Mouse (Mus musculus) CD8-positive naive resting alpha-beta T cell, adult 2 months (primary cell): ENCODE data around the gene 1600012H06Rik.
"Not testable (repeated sequence)": the region's sequence is repeated elsewhere in the genome, so short reads cannot be mapped to it uniquely, and the experiment has no call there.

Experiments used
- DNase-seq, 2 experiments: peaks; one replicate each; pipeline ENCODE4 v3.0.0; 2022; ENCODE audit warnings: low read depth in 2 of 2, low spot score in 2 of 2

The 1600012H06Rik gene

DNA sequence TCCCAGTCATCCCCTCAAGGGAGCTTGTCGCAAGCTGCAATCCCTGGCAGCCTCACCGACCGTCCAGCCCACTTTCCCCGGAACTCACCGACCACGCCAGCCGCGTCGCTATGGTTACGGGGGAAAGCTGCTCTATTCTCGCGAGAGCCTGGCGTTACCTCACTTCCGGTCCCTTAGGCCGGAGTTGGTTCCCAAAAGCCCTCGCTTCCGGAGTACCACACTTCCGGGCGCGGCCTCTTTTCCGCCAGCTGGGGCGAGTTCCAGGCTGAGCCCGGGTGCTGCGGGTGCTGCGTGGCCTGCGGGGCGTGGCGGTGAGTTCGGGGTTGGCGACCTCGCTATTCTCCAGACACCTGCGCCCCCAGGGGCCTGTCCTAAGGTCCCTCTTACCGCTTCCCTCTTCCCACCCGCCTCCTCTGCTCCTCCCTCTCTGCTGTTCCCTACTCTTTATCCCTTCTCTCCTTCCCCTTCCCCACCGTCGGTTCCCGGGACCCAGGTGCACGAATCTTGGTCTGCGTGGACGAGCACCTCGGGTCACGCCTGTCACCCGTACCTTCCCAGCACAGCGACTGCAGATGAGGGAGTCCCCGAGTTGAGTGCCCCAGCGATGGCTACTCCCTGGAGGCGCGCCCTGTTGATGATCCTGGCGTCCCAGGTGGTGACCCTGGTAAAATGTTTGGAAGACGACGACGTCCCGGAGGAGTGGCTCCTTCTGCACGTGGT is at the start of gene 1600012H06Rik, which contains the start of gene Wdr27:
Gene 1600012H06Rik, plus strand, starts transcription at position 176 of the 720 bp plus-strand sequence.
Gene Wdr27, minus strand, starts transcription at position 150 of the 720 bp plus-strand sequence.
- peak; percentile 97 for DNase-seq

DNA sequence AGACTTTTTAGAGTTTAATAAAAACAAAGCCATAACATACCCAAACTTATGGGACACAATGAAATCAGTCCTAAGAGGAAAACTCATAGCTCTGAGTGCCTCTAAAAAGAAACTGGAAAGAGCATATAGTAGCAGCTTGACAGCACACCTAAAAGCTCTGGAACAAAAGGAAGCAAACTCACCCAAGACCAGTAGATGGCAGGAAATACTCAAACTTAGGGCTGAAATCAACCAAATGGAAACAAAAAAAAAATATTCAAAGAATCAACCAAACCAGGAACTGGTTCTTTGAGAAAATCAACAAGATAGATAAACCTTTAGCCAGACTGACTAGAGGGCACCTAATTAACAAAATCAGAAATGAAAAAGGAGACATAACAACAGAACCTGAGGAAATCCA is 47.9 kb upstream of the 1600012H06Rik start:
- DNase-seq = not testable (repeated sequence)

DNA sequence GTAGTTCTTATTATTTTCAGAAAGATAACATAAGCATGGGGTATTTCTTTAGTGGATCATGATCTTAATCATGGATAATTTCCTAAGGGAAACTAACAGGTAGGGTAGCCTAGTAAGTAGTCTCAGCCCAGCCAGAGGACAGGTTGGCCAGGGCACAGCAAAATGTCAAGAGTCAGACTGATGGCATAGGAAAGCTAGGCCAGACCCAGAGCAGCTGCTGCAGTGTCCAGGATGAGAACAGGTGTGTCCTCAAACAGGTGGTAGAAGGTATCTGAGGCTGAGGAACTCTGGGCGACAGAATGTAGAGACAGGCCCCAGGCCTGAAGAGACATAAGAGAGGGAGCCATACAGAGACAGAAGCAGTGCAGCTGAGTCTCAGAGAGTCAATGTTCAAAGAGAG is 44.0 kb upstream of the 1600012H06Rik start:
- DNase-seq = no peak

DNA sequence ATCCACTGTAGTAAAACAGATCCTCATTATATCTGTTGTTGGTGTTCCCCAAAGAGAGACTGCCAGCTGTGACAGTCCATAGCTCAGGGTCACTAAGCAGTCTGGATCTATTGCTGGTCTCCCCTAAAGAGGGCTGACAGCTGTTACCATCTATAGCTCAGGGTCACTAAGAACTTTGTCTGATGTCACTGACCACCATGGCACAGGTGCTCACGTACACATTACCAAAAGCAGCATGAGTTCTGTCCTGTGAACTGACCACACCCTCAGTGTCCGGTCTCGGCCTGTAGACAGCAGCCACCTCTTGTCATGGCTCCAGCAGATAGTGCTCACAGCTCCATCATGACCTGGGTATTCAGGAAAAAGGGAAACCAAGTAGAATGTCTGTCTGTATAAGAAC is 39.8 kb upstream of the 1600012H06Rik start:
- no peak for DNase-seq

DNA sequence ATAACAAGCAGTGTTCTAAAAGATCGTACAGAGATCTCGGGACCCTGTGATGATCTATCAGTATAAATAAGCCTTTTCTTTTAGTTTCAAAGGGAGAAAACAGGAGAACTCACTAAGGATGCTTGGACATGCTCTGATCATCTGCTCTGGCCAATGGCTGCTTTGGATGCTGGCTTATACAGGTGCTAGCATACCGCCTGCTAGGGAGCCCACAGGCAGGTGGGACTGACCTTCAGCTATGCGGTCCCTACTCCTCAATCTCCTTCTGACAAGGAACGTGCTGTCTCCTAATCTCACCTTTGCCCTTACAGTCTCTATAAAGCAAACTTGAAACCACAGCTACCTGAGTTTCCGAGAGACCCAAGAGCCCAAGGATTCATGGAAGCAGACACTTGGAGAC is 38.8 kb upstream of the 1600012H06Rik start:
- DNase-seq = no peak

DNA sequence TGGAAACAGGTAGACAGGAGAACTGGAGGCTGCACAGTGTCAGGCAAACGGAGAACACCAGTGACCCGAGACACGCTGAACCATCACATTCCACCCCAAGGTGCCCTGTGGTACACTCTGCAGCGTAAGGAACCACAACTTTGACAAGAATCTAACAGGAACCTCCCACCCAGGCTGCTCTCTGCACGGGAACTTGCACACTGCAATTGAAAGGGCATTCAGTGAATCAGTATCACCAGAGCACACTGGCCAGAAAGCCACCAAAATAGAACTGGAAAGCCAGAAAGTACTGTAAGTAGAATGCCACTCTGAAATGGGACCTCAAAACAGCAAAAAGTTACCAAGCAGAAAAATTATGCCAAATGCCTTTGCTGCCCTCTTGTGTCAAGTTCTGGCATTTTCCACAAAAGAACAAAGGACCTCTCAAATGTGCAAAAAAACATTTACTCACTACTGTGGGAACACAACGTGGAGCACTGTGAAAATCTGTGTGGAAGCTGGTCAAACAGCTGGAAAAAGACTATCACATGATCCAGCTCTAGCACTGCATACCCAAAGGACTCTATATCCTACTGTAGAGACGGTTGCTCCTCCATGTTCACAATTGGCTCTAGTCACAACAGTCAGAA is 38.2 kb upstream of the 1600012H06Rik start:
- DNase-seq = peak; percentile 53 to 69

DNA sequence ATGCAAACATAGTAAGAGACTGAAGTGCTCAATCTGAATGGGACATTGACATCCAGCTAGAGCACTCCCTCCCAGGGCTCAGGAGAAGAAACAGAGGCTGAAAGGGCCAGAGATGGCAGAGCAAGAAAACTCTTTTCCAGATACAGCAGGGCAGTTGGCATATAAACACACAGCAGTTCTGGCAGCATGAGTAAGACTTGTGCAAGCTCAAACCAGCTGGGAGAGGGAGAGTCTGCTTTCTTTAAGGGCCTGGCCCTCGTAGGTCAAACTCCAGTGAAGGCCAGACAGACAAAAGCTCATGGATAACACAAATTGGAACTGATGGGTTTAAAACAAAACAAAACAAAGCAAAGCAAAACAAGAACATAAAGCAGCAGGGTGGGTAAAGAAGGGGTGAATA is 36.4 kb upstream of the 1600012H06Rik start:
- no peak for DNase-seq

DNA sequence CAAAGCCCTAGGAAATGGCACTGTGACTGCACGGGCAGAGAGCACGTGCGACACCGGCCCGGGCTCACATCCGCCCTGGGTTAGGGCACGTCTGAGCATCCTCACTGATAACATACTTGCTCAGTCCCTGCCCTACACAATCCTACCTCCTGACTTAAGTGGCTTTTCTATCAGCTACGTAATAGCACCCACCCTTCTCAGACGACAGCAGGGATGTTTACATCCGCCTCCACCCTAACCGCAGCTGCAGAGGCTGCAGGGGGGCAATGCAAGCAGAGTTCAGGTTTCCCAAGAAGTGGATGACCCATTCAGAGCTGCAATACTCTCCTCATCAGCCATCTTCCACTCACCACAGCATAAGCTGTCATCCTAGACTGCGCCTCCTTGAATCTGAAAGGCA is 35.8 kb upstream of the 1600012H06Rik start:
- peak; percentile 4 to 16 for DNase-seq

DNA sequence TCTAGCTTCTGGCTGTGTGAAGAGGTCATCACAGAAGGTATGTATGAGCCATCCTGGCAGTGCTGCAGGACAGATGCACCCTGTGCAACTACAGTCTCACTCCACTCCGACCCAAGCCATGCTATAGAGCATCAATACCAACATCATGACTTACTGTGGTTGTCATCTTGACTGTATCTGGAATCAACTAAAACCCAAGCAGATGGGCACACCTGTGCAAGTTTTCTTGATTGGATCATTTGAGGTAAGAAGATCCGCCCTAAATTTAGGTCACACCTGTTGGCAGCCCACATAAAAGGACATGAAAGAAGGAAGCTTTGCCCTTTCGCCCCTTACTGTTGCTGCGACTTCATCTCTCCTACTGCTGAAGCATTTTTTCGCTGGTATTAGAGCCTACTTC is 33.7 kb upstream of the 1600012H06Rik start:
- no peak for DNase-seq

DNA sequence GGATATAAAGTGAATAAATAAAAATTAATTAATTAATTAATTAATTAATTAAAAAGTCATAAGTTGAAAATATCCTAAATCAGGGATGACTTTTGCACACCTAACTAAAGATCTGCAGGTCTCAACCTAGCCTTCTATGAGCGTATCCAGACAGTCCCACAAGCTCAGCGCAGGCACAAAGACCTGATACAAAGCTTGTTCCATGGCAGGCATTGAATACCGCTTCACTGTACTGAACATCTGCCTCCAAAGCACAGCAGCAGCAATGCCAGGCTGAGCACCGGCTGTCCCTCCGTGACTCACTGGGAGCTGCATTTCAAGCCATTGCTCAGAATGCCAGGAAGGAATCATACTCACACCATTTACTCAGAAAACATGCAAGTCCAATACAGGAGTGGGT is 32.2 kb upstream of the 1600012H06Rik start:
- no peak for DNase-seq

DNA sequence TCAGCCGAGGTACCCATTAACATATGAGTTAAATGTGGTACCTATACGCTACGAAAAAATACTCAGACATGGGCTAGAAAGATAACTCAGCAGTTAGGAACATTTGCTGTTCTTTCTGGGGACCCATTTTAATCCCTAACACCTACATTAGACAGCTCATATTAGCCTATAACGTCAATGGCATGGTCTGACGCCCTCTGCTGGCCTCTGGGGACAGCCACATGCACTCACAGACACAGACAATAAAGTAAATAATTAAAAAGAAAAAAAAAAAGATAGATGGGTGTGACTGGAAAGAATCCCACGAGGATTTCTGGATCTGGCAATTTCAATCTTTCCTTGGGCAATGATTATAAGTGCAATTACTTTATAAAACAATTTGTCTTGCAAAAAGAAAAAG is 30.6 kb upstream of the 1600012H06Rik start:
- DNase-seq = no peak

DNA sequence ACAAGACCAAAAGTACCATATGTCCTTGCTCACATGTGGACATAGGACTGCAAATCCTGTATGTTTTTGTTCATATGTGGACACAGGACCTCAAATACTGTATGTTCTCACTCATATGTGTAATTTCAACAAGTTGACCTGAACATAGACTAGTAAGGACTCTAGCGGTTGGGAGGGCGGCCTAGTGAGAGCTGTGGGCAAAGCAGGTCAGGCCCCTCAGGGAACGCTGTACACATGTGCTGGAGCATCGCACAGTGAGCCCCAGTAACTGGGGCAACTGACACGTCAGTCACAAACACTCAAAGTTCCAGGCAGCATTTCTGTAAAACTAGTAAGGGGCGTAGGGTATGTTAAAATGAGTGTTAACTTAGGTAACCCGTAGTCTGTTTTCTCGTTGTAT is 30.0 kb upstream of the 1600012H06Rik start:
- DNase-seq = no peak

DNA sequence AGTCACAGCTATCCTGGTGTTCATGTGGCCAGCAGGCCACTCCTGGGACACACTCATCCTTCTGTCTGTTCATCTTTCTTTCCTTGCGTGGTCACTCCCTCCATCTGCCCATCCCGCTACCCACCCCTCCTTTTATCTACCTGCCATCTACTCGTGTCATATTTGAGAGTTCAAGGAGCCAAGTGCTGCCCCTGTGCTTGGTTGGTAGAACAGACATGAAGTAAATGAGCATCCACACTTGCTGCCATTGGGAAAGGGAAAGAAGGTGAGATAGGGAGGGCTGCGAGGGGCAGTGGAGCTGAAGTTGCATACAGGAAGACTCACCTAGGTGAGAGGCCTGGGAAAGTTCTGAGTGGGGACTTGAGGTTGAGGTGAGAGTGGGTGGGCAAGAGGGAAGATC is 28.6 kb upstream of the 1600012H06Rik start:
- DNase-seq = no peak

DNA sequence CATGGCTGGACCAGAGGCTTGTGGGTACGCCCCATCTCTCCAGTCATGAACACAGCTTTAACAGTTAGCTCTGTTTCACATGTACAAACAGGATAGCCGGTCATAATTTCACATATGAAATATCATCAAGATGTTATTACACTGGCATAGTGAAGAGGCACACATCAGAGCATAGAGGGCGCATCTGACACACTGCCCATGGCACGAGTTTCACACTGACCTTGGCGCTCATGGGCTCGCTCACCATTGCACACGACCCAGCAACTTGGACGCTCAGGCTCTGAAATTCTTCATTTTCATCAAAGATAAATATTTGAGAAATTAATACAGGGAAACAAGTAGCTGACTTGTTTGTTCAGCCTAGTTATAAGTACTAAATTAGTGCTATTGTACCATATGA is 25.1 kb upstream of the 1600012H06Rik start:
- no peak for DNase-seq

DNA sequence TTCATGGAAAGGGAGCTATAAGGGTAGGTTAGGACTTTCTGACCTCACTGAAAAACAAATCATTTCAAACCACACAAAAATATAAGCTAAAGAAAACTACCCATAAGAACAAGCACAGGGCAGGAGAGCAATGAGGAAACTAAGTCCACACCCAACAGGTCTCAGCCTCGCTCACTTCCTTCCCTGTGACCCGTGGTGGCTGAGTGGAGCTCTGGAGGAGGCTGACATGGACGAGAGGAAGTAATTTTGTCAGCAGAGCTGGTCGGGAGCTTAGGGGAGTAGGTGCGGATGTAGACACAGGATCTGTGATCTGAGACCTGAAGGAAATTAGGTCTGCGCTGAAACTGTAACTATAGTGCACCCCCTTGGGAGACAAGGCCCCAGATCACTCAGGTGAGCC is 21.4 kb upstream of the 1600012H06Rik start:
- DNase-seq = no peak

DNA sequence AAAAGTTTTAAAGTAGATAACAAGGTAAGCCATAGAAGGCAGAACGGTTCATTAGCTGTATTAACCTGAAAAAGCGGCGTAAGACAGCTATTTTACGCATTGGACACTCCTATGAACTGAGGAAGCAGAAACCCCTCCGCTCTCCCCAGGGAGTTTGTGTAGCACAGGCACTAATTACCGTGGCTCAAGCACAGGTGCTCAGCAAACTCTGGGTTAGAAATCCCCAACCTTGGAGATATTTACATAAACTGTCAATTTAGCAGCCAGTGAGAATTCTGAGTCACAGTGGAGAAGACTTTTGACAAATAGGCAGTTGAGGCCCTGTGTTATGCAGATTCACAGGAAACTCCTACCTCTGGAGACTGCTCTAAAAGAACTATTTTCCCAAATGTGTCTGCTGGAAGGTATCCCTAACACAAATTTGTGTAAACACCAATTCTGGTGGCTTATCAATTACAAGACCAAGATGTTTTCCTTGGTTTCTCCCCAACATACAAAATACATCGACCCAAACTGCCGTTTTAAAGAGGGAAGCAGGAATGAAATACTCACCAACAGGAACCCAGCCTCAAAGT is 15.3 kb upstream of the 1600012H06Rik start:
- DNase-seq = no peak

DNA sequence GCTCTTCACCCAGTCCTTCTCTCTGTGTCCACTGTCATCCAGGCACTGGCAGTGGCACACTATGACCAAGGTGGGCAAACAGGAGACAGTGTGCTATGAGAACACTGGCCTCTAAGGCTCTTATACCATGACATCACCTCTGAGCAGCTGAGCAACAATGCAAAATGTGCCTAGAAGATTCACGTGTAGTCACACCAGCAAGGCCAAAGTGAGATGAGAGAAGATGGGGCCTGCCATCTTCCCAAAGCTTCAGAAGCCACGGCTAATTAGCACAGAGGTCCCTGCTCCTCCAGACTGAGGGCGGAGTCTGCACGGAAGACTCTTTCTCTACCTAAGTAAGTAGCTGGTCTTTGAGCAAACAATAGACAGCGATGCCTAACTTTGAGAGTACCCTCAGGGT is 14.4 kb upstream of the 1600012H06Rik start:
- no peak for DNase-seq

DNA sequence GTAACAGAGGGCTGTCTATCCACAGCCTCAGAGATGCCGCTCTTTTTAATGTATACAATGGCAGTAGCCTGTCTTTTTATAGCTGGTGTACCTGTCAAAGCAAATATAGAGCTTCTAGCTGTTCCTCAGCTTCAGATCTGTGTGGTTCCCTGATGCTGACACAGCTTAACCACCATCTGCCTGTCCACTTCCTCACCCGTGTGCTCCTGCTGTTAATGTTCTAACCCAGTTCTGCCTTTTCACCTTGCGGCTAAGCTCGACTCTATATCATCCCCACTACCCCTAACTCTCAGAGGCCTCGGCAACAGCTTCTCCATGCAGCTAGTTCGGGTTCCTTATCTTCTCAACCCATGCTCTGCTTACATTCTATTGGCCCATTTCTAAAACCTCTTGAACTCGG is 12.3 kb upstream of the 1600012H06Rik start:
- no peak for DNase-seq

DNA sequence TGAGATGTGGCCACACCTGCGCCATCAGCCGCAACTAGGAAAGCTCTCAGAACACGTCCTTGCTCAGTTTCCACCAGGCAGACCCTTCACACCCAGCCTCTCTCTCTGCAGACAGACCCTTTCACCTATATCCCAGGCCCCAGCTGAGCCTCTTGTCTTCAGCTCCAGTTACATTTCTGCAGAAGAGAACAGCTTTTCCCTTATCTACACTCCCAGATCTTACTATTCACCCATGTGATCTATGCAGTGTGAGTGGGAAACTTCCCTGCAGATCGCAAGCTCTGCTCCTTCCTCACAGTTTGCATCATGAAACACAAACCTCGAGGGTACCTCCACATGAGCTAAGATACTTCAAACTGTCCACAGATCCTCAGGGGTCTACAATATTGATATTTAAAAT is 11.5 kb upstream of the 1600012H06Rik start:
- DNase-seq = no peak

DNA sequence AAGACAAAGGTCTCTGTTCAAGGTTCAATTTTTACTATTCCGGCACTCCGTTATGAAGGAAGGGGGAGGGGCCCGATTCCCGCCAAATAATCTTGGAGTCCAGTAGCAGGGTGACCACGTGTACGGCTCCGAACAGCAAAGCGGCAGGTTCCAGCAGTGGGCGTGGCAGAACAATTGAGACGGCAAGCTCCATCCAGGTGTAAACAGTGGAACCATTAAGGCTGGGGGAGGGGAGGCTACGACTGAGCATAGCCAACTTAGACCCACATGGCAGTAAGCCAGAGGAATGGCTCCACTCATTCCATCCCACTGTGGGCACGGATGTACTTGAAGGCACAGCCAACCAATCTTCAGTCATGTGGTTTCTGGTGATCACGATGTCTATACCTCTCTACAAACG is 7.7 kb upstream of the 1600012H06Rik start:
- not testable (repeated sequence) for DNase-seq

DNA sequence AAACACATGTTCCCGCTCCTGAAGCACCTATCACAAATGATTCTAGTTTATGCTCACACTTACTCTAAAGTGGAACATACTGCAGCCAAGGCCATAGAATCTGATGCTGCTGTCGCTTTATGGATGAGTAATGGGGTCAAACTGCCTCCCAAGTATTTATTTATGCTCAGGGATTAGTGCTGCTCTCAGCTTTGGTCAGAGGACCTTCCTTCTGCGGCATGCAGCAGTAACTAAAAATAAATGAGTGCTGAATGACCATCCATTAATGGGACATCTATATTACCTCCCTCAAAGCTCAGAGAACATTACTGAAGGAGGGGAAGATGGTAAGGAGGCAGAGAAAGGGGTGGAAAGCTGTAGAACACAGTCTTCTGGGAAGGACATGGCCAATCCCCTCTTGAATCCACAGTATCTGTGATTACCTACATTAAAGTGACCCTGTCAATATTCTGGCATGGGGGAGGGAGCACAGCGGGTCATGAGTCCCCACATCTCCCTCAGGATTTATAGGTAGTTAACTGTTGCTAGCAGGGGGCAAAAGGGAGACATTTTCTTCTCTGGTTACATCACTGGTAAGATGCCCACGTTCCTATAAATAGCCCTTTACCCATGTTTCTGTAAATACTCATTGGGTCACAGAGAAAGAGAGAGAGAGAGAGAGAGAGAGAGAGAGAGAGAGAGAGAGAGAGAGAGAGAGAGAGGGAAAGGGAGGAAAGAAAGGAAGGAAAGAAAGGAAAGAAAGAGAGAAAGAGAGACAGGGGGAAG is 7.0 kb upstream of the 1600012H06Rik start:
- DNase-seq = no peak

DNA sequence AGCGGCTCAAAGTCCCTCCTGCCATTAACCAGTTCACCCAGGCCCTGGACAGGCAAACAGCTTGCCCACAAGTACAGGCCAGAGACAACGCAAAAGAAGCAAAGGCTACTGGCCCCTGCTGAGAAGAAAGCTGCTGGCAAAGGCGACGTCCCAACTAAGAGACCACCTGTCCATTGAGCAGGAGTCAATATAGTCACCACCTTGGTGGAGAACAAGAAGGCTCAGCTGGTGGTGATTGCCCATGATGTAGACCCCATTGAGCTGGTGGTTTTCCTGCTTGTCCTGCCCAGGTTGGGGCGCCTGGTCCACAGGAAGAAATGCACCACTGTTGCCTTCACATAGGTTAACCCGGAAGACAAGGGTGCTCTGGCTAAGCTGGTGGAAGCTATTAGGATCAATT is 803 bp upstream of the 1600012H06Rik start:
- DNase-seq = not testable (repeated sequence)
